Mouse (Mus musculus) spleen, postnatal 36 days (tissue): ENCODE measurements at regions not wholly inside any gene's neighbourhood (a gene's known extent, or its start where the extent isn't known, plus 50 kb on each side); places are given as distances from the start of the nearest gene placed in this dataset.
A peak's percentile ranks its signal among the peaks of the same experiment; 100 is the strongest.

ENCODE experiments used
- DNase-seq, 2 experiments: peaks; one replicate each; pipeline ENCODE4 v3.0.0; 2022; ENCODE audit warnings: low spot score in 2 of 2, mixed read lengths in 1 of 2

DNA sequence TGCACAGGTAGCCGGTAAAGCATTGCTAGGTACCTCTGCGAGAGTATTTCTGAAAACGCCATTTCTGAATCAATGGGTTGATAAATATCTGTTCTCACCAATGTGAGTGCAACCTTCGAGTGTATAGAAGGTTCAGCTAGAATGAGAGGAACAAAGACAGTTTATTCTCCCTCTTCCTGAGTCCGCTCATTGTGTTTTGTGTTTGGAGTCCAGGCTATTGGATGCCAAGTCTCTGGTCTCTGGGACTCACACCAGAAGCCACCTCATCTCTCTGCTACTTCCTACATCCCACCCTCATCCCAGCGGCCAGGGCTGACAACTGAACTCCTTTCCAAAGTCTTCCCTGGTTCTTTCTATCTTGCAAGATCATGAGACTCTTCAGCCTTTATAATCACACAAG lies 62.7 kb downstream of the Lrrc30 start:
- DNase-seq: no peak

DNA sequence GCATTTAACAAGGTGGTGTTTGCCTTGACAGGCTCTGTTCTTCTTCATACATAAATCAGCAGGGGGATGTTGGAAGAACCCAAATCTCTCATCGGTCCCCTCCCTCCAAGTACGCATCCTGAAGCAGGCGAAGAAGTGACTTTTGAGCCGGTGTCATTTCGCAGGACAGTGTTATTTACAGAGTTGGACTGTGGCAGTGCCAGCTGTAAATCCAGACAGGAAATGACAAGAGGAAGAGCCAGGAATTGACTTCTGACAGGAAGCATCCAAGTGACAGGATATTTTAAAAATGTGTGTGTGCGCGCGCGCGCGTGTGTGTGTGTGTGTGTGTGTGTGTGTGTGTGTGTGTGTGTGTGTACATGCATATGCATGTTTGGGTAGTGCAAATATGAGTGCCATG lies 66.3 kb downstream of the Lrrc30 start:
- DNase-seq: no peak

DNA sequence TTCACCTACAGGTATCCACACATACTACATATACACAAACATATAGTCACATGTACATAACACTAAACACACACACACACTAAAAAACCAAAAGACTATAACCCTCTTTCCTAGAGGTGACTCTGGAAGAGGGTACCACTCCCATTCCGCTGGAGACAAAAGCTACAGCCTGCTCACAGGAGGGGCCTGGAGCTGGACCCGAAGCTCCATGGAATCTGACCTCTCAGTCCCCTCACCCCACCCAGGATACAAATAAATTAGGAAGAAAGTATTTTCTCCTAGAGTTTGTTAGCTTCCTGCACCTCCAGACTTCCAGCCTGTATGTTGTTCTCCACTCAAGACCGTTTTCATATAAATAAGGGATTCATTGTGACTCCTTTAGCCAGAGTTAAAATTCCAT lies 66.8 kb downstream of the Lrrc30 start:
- no peak for DNase-seq

DNA sequence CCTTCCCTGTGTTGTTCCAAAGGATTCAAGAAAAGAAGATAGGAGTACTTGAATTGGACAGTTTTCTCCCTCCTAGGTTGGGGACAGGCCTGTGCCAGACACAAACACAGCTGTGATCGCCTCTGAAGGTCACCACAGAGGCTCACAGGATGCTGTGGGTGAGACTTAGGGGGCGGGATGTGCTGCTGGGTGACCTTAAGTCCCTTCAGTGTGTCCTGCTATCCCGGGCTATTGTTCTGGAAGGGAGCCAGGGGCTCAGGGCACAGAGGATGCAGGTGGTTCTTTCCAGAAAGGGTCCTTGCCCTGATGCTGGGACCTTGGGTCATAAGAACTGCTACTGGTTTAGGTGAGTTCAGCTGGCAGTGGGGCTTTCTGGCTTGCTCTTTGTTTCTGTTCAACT lies 67.7 kb downstream of the Lrrc30 start:
- DNase-seq: peak in 1 of 2 experiments; percentile 4

DNA sequence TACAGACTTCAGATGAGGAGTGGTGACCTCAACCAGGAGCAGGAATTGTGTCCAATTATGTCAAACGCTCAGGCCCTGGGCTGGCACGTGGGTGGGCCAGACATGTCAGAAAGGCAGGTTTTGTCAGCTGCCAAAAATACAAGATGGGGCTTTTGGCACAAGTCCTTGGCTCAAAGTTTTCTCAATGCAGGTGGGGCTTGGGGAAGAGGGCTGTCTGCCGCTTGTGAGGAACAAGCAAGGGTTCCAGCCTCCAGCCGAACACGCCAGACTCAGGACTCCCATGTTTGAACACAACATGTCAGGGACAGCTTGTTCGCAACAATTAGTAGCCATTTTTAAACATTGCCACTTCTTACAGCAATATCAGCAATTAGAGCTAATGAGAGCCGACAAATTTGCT lies 69.5 kb downstream of the Lrrc30 start:
- DNase-seq: no peak

DNA sequence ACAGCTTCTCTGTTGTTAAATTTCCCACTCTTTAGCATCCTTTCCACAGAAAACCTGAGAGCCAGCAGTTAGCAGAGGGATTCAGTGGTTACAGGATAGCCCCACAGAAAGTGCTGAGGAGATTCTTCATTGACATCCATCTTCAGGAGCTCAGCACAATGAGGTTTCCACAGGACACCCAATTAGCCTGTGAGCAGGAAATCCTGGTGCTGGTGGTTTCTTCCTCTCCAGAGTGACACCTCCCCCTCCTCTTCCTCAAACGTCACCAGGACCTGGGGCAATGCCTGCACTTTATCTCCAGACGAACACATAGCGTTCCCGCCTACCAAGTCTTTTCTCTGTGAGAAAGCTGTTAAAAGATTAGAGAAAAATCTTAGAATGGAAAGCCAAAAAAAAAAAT lies 70.7 kb downstream of the Lrrc30 start:
- no peak for DNase-seq

DNA sequence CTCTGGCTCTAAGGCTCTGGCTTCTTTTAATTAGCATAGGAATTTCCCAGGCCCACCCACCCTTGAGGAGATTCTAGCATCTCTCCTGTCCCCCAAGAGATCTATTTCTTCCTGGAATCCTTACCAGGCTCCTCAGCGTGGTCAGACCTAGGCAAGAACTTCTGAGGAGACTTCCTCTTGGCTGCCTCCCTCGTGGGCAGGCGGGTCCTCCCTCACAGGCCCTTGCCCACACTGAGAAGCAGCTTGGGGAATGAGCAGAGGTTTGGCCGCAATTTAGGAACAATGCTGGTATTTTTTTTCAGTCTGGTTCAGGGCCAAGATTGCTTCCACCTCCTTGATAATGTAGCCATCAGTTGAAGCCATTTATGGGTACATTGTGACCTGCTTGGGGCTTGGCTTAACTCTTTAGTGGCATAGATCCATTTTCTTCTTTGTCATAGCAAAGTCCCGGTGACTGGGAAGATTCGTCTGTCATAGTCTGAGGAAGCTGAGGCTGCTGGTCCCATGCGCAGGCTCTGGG lies 75.1 kb downstream of the Lrrc30 start:
- no peak for DNase-seq

DNA sequence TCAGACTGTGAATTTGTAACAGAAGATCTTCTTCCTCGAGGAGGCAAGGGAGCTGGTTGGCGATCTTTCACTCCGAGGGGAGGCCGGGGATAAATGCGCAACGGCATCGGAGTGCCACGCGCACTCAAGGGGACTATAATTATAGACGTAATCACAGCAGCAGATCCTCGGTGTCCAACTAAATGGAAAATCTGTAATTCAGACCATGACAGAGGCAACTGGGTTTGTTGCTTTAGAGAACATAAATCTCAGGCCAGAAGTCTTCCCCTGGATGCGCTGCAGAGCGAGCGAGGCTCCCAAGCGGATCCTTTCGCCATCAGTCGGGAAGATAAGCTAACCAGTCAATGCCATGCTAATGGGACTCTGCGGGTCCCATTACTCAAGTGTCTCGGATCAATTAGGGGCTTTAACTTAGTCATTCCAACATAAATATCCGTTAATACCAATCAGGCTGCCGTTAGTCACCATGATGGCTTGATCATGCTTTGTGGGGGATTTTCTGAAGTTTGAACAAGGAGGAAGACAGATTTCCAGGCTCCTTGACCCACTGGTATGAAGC lies 79.9 kb downstream of the Lrrc30 start:
- no peak for DNase-seq

DNA sequence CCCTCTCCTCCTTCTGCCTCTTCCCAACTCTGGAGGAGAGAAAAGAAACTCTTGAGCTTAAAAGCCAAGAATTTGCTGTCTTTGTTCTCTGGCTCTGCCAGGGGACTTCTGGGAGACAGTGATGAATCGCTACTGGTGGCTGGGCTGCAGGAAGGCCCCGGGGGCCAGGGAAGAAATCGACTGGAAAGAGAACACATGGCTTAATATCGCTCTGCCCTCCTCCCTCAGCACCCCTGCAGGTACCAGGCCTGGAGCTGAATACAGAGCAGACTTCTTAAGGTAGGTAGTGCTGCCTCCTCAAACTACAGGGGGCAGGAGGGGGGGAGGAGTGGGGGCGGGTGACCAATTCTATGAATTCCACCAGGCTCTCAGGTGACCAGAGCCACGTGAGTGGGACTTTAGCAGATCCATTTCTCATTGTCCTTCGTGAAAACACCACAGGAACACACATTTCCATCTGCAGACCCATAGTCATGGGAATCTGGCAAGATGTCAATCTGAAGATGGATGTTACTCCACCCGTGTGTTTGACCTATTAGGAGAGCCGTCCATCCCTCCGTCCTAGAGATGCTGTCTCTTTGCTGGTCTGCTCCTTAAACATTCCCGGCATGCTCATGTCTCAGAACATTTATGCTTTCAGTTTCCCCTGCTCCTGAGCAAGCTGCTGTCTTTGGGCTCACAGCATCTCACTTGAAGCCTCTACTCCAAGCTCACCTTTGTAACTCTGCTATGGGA lies 83.4 kb downstream of the Lrrc30 start:
- no peak for DNase-seq

- DNase-seq: no peak
These were observed 88.1 kb downstream of the Lrrc30 start for GRCm38 (mm10) chr17:67544410-67544809.

- DNase-seq: no peak
These were observed 100.2 kb downstream of the Lrrc30 start for GRCm38 (mm10) chr17:67532331-67532730.

GRCm38 (mm10) chr17:67520848-67521411 lies 111.6 kb downstream of the Lrrc30 start:
- no peak for DNase-seq

GRCm38 (mm10) chr17:67515601-67516147 lies 116.8 kb downstream of the Lrrc30 start:
- no peak for DNase-seq

DNA sequence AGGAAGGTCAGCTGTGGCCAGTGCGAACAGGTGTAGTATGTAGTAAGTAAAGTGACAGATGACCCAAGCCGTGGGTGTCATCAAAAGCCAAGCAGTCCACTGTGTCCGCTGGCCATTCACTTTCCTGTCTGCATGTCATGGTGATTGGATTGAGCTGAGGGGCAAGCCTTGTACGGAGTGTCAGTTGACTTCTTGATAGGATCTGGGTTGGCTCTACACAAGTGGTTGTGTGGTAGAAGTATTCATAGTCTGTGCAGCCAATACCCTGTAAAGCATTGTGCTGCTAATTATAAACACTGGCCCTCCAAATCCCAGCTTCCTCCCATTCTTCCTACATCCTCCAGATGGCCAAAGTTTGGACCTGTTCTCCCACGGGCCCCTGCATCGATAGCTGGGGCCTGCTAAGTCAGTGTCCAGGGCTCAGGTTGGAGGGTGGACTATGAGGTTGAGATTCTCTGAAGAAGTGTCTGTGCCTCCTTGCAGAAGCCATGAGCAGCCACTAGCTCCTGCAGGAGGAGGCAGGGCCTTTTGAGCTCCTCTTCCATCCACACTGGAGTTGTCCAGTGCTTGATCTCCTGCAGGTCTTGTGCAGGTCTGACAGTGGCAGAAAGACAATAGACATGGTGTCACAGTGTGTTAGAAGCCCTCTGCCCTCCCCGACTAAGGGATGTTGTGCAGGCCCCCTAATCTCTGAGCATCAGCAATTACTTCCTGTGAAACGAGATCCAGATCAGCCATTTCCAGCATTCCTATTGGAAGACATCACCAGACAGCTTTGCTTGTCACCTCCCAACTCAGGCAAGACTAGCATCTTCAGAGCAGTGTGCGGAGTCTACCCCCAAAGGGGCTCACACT lies 117.9 kb downstream of the Lrrc30 start:
- DNase-seq: no peak

DNA sequence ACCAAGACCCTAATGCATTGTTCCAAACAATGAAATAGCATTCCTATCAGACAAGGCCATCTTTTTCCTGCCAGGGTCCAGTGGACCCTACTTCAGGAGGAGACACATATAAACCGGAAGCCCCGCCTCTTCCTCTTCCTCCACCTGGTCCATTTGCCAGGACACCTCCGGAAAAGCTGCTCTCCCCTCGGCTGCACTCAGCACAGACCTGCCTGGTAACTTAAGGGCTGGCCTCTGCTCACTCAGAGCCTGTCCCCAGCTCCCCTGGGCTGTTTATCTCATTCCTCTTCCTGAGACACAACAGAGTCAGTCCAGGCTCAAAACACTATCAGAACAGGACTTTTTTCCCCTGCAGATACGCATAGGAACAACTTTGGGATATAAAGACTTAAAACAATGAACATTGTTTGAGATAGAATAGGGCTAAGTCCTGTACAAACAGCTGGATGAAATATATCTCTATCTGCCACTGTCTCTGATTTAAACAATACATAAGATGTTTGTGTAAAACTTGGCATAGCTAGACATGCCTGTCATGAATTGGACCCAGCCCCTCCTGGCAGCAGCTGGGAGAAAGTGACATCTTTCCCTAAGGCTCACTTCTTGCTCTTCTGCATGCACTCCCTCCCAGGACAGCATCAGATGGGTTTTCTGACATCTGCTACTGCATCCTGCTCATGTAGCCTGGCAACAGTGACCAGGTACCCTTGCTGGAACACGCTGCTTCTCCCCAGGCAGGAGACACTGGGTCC lies 119.6 kb downstream of the Lrrc30 start:
- no peak for DNase-seq

GRCm38 (mm10) chr17:67512008-67512407 lies 120.5 kb downstream of the Lrrc30 start:
- no peak for DNase-seq

DNA sequence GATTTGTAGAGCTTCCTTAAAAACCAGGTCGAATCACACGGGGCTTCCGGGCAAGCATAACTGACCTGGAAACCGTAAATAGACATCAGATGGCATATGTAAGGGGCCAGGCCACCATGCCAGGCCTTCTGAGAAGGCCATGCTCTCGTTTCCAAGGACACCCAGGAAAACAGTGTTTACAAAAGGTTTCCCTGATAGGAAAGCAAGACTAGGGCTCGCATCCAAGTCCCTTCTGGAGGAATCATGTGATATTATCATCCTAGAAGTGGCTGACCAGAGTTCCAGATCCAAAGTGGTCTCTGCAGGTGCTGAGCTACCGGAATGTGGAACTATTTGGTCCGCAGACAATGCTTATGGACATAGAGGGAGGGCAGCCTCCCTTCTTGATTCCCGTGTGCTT lies 122.6 kb downstream of the Lrrc30 start:
- no peak for DNase-seq

DNA sequence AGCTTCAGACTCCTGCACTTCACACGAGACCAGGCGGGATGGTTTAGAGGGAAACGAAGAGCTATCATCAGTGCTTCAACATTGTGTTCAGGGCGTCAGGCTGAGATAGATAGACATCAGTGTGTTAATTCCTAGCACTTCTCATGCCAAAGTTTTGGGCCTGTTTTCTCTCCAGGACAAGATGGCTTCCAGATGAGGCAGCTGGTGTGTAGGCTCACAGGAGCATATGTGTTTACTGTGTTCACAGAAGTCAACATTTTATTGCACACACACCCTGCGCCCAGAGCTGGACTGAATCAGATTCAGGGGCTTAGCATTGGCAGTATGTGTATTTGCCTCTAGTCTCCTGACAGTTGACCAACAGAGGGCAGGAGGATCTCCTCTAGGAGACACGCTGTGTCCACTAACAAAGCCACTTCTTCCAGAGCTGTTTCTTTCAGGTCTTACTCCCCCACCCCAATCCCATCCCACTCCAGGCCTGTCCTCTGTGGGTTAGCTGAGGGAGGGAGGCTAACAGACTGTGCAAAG lies 123.4 kb downstream of the Lrrc30 start:
- no peak for DNase-seq

DNA sequence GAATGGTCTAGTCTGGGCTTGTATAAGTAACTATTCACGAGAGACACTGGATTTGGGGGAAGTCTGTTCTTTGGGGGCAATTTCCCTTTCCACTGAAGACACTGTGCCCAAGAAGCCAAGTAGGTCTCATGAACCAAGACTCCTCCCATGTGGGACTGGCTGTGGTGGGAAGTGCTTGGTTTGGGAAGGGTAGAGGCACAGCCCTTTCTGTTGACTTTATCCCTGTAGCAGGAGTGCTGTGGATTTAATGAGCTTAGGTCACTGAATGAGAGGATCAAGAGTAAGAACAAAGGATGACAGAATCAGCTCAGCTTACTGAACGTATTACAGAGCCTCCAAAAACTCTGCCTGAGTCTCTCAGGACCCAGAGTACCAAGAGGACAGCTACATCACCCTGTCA lies 124.2 kb downstream of the Lrrc30 start:
- no peak for DNase-seq

DNA sequence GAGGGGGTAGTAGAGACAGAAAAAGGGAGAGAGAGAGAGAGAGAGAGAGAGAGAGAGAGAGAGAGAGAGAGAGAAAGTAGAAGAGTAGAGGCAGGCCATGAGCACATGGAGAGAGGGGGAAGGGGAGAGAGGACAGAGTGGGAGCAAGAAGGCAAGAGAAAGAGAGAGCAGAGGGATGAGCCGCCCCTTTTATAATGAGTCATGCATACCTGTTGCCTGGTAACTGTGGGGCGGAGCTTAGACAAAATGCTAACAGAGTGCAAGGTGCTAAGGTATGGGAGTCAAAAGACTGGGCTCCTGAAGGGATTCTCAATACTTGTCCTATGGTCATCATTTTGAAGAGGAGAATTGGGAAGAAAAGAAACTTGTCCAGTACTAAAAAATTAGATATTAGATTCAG lies 126.1 kb downstream of the Lrrc30 start:
- no peak for DNase-seq

DNA sequence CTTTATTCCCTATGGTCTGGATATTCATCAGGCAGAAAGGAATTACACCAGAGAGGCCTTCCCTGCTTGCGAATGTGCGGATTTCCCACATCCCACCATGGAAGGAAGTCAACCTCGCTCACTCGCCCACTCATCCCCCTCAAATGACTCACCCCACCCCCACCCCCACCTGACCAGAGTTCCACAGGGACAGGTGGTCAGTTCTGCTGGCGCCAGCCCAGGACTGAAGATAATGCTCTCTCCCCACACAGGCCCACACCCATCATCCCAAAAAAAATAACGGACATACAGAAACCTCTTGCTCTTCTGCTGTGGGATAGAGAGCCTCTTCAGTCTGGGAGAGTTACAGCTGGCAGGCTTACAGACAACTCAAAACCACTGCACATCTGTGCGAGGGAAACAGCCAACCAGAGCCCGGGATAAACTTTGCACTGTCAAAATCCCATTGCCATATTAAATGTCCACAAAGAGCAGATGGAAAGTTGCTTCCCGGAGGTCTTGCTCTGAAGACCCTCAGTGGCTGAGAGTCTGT lies 128.0 kb downstream of the Lrrc30 start:
- DNase-seq: no peak
